Mouse (Mus musculus): ENCODE results near the gene Gm37240. TPM values are rescaled to one million over a fixed set of nuclear protein-coding genes. Genes with fewer than 3 reads are reported as not detected.

Gene Gm37240
- total RNA-seq, 2 experiments from 2014 or later: 3.9 to 6.6 TPM

DNA sequence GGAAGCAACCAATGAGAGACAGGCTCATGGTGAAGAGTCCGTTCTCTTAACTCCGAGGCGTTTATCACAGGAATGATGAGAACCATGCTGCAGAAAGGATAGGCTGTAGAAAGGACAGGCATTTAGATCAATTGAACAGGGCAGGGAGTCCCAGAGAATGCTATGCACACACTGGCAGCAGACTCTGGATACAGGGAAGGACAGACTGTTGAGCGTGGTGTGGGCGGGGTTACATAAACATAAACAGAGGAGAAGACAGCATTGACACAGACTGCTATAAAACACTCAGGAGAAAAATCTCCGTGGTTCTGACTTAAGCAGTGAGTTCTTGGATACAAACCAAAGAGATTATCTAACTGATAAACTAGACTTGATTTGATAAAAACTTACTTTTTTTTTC lies 703.2 kb downstream of the Gm37240 start:
- DNase-seq: no peak

DNA sequence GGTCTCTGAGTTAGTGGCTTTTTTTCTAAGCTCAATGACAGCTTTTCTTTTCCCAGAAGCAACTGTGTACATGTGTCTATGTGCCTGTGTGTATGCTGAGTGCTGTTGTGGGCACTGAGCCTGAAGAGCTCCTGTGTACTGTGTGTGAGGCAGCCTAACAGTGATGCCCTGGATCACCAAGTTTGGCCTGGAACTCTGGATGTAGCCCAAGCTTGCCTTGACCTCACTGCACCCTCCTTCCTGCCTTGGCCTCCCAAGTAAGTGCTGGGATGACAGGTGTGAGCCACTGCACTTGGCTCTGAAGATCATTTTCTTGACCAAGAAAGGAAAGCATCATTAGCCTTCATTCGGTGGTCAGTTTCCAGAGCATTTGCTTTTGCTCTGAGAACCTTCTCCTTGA lies 710.6 kb downstream of the Gm37240 start:
- DNase-seq: no peak

DNA sequence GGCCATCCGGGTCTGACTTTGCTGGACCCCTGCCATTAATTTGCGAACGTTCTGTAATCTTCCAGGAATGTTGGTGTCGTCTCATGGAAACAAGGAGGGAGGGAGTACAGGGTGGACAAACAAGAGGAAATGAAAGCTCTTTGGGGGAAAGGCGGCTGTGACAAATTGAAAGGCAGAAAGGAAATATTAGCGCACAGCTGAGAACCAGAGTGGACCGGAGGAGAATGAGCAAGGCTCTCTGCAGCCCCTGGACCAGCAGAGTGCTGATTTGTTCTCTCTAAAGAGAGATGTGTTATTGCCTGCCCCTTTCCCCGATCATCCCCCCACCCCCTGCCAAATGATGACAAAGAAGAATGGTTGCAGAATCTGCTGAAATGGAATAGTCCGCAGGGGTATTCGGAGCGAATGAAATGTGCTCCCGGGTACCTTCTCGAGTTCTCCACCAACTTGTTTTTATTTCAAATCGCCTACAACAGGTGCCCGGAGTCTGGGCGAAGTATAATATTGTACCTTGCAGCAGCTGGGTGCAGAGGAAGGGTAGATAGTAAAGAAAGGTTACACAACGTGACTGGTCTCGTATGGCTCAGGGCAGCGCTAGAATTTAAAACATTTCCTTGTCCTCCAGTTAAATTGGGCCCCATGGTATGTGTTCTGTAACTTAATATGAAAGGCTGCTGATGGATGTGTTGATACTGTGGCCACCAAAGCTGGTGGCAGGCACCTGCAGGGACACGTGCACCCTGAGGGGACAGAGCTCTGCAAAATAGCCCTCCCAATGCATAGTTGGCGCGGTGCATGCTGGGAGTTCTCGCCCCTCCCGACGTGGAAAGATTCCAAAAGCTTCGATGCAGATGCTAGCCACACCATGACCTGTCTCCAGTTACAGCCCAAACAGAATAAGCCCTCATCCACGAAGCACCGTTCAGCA lies 712.5 kb downstream of the Gm37240 start:
- no peak for DNase-seq

DNA sequence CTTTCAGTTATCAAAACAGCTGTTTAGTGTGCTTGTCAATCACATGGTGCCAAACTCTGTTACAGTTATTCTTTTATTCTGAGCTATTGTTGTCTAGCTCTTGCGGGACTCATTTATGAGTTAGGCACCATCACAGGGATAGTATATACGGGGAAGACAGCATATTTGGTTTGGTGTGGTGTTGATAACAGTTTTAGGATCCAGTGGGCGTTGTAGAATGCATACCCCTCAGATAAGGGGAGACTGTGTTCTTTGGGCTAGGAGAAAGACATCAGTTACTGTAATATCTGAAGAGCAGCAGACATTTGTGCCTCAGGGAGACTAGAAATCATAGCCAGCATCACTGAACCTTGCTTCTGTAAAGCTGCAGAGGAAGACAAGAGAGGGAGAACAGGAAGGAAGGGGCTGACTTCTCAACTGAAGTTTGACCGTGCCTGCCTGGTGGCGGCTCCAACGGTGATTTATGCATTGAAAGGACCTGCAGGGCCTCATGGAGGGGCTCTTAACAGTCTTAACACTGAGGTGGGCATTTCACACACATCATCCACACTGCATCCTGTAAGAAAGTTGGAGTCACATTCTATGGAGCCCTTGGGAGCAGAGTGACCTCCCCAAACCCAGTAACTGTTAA lies 713.8 kb downstream of the Gm37240 start:
- DNase-seq: no peak

DNA sequence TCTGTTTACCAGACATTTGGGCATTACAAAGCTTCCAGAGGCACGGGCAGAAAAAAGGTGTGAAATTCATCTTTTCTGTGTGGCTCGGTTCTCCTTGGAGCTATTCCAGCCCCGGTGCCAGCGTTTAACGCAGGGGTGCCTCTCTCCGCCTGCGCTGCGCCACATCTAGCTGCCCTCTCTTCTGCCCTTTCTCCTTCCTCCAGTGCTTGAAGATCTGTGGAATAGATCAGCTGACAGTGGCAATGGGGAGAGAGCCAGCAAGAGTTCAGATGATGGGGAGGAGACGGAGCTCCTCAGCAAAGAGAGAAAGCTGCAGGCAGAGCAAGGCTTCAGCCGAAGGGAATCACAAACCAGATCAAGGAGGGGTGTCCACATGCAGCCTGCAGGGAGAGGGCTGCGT lies 714.8 kb downstream of the Gm37240 start:
- no peak for DNase-seq

DNA sequence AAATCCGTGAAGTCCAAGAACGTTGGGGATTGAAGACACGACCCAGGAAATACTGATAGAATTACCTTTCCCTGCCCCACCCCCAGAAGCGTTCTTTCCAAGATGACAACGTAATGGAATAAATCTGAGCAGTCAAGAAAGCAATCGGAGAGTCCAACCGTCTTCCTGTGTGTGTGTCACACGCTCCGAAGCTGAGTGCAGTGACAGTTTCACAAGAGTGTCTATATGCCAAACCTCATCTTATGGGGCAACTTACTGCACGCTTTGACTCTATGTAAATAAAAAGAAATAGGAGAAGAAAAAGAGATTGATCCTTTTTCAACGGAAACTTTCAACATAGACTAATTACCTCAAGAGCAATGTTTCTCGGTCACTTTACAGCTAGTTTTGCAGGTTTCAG lies 715.2 kb downstream of the Gm37240 start:
- no peak for DNase-seq

DNA sequence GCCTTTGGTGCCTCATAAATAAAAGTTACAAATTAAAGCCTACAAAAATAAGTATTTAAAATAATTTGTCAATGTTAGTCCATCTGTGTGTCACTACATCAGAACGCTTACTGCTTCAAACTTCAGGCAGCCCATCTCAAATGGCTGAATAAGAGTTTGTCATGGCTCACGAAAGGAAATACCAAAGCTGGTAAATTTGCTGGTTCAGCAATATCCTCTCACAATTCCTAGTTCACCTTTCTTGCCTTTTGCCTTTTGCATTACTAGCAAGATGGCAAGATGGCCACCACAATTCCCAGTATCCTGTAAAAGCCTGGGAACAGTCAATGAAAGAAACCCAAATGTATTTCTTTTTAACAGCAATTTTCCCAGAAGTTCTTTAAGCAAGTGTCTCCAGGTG lies 718.5 kb downstream of the Gm37240 start:
- DNase-seq: no peak

DNA sequence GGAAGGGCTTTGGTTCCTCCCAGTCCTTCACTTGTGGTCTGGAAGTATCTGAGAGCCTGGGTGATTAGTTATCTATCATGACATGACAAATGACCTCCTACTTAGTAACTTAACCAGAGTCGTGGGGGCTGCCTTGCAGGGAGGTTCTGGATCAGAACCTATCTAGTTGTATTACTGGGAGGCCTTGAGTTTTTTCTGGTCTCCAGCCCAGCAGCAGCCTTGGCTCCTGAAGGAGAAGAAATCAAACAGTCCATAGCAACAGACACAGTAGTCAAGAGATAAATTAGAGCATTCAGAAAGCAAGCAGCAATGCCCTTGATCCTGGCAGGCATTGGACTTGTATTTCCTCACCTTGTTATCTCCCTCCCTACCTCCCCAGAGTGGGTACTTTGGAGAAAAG lies 722.4 kb downstream of the Gm37240 start:
- DNase-seq: peak; percentile 35

DNA sequence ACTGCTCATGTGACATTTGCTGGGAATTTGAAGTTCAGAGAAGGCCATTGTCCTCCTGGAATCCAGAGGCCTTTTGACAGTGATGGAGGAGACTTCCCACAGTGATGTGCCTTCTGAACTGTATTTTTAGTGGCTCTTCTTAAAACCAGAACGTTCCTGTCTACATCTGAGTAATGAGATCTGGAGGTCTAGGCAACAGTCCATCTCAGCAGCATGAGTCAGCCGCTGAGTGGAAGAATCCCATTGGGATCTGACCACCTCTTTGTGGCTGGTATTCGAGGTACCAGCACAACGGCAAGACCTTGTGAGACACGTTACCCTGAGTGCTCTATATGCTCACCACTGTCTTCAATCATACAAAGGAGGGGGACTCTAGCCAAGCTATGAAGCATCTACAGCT lies 723.9 kb downstream of the Gm37240 start:
- no peak for DNase-seq

DNA sequence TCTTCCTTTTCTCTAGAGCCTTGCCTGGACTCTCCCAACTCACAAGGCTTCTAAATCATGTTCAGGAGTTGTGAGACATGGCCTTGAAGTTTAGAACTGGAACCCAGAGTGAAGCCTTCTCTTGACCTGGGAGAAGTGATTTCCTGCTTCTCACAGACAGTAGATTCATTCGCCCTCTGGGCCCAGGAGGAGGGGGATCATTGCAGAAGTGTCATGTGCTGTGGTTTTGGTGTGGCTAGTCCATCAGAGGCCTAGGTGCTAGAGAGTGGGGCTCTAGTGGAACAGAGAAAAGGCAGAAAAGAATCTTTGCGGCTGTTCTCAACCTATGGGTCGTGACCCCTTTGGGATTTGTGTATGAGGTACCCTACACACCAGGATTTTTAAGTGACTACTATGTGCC lies 724.9 kb downstream of the Gm37240 start:
- DNase-seq: no peak

DNA sequence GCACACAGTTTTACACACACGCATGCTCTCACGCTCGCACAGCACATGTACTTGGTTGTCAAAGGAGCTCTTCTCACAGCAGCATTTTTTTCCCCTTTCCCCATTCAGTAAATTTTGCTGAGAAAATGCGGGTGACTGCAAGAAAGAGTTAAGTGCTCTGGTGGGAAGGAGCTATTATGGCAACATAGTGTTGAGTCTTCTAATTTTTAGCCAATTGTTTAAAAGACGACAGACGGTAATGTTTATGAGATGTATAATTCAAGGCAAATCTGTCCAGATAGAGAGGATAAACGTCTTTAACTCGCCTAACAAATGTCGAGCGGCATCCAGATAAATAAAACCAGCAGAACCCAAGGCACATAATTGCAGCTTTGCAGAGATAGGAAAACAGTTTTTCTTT lies 726.5 kb downstream of the Gm37240 start:
- no peak for DNase-seq

DNA sequence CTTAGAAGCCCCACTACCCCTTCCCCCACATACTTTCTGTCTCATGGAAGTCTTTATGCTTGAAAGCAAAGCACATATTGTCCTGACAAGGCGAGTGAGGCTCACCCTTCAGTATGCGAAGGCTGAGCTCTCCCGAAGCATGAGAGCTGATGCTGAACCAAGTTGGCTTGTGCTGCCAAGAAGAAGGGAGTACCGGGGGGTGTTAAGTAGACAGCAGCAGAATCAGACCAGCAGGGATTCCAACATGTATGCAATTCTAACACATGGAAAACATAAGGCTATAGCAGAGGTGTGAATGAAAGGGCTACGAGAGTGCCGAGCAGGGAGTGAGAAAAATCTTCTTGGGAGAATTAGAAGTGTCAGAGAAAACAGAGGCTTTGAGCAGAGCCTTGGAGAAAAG lies 727.7 kb downstream of the Gm37240 start:
- no peak for DNase-seq

DNA sequence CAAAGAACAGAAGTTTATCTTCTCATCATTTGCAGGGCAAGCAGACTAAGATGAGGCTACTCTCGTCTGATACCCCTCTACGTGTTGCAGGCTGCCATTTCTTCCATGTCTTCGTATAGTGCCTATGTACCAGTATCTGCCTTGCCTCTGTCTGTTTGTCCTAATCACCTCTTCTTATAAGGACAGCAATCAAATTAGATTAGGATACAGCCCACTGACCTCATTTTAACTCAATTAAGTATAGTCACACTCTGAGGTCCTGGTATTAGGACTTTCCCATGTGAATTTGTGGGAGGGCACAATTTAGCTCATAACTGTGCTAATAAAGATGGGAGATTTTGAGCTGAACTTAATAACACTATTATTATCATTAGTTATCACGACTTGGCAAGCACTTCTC lies 738.5 kb downstream of the Gm37240 start:
- DNase-seq: no peak

DNA sequence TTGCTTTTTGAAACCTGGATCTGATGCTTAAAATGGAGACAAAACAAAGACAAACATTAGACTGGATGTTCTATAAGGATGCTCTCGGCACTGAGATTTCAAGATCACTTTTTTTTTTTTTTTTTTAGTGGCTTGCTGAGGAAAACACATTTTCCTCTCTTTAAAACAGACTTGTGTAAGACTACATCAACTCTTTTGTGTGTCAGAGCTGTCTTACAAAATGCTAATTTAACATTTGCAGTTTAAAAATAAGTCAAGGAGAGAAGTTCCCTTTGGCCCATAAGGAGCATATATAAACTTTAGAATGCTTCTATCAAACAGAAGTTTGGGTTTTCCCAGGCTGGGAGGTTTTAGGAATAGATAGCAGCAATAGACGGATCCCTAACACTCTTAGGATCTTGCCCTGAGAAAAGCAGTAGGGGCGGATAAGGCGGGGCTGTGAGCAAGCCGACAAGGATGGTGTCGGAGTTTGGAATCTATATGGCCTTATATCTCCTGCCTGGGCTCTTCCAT lies 739.2 kb downstream of the Gm37240 start:
- DNase-seq: no peak

DNA sequence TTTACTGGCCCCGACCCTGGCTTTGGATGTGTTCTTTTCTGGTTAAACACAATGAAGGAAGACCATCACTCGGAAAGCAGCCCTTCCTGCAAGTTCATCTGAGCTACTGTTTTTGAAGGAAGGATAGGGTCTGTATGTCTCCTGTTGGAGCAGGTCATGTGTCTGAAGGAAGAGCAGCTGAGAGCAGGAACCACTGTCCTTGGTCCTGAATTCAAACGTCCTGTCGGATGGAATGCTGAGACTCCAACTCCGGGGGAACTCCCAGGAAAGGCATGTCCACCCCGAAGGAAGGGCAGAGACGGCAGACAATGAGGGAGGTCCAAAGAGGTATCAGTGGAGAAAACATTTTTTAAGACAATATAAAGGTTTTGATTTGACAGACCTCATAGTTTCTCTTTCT lies 741.8 kb downstream of the Gm37240 start:
- peak; percentile 38 for DNase-seq

DNA sequence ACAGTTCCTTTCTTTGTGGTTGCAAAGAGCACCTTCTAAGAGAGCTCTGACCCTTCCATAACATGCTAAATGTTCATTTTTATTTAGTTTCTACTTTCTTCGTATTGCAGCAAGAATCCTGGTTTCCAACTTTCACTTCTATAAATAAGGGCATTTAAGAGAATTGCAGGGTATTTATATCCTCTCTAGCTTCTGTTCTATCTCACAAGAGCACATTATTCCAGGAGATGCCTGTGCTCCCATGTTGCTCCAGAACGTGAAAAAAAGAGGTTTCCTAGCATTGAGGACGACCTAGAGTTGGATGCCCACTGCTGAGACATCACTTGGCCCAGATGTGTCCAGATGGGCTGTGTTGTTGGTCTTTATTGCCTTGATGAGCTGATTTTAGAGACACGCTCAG lies 742.2 kb downstream of the Gm37240 start:
- no peak for DNase-seq

DNA sequence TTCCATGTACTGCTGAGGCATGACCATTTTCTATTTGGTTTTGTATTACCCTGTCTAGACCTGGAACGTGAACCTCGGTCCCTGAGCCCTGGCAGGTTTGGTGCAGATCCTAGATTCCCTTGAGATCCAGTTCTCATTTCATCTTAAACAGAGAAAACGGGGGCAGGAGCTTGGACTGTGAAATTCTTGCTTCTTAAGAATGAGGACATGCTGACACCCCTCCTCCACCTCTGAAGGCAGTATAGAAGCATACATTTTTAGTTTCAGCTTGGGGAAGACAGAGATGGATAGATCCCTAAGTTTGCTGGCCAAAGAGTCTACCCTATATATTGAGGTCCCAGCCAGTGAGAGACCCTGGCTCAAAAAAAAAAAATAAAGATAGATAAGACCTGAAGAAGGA lies 742.9 kb downstream of the Gm37240 start:
- no peak for DNase-seq

DNA sequence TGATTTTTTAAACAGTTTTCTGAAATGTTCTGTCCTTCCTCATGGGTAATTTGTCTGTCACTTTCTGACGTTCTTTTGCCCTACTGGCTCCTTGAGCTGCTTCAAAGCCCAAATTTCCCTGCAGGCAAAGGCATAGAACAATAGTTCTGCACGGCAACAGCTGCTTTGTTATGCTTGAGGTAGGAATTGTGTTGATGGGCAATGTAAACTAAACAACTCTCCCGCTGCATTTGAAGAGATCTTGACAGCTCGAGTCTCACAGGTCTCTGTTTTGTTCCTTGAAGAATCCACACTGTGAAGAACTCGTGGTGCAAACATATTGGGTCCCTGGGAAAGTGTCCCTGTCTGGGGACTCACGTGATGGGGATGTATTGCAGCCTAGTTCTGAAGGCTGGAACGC lies 746.8 kb downstream of the Gm37240 start:
- DNase-seq: no peak

DNA sequence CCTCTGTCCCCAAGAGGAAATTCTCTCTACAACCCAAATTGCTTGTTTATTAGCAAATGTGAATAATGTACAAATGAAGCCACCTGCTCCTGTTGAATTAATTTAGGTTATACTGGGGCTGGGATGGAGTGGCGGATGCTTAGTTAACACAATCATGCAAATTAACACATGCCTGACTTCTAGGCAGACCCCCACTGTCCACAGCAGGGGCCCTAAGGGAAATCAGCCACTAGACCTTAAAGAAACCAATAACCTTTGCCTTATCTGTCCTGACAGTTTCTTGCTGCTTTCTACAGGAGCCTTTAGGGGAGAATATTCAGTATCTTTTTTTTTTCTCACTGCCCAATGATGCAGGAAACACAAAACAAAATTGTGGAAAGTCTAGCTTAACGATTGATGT lies 748.9 kb downstream of the Gm37240 start:
- DNase-seq: no peak

DNA sequence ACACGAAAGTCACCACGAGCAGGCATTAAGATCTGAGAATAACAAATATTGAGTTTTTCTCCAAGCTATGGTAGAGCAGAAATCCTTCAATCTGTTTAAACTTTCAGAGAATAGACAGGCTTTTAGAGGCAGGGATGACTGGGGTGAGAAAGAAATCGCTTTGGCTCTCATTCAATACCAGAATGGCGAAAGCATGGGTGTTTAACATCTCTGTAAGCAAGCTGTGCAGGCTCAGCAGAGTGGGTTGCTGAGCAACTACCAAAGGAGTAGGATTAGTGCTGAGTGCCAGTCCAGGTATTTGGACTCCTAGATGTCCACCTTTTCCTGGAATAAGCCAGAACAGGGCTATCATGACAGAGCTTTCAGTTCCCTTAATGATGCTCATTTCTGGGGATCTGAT lies 753.8 kb downstream of the Gm37240 start:
- no peak for DNase-seq

DNA sequence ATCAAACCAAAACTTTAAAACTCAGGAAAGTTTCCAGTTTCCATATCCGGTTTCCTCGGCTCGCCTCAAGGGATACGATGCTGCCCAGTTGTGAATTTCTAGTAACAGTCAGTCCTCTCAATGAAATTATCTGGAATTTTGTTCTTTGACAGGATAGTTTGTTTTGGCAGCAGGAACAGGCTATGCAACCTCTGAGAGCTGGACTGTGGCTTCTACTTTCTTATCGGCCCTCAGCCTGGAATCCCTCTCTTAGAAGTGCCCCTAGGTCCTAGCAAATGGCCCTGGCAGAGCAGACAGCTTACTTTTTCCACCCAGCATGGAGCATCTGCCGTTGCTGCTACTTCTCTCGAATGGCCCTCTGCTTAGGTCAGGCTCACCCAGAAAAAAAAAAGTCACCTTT lies 755.4 kb downstream of the Gm37240 start:
- no peak for DNase-seq

DNA sequence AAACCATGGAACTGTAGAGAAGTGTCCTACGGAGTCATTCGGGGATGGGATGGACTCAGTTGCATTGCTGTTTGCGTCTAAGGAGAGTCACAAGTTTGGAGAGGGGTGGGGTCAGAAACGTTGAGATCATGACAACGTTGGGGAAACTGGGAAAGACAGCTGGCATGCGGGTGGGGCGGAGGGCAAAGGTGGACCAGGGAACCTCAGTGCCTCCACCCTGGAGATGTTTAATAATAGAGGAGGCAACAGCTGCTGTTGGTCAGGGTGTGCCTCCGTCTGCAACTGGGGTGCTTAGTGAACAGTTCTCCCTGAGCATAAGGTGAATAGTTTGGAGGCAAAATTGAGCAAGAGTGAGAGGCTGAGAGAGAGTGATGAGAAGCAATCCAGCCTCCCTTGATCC lies 758.8 kb downstream of the Gm37240 start:
- no peak for DNase-seq

DNA sequence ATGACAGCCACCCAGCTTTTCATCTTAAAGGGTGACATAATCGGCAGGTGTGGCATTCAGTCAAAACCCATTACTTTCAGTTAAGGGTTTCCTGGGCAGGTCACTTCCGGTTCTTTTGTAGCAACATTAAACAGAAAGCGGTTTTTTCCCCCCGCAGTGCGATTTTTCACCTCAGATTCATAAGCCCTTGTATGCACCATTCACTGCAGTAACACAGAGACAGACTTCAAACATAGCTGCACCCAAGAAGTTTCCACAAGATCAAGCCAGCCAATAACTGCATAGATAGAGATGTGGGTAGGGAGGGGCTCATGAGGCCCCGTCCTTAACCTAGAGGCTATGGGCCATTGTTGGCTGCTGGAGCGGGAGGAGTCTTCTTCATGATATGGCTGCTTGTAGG lies 760.3 kb downstream of the Gm37240 start:
- DNase-seq: no peak

DNA sequence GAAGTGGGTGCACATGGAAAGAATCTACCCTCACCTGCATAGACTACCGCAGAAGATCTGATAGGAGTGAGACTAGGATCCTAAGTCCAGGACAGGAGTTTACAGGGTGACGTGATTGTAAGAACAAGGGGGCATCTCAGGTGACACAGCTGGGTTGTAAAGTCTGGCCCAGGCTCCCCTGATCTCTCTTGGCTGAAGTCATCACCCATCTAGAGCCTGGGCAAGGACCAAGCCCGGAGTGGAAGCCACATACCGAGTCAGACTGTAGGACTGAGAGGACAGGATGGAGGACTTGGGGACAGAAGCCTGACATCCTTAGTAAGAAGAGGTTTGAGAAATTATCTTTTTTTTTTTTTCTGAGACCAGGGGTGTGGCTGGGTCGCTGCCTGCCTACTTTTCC lies 761.8 kb downstream of the Gm37240 start:
- no peak for DNase-seq
